Mouse (Mus musculus) erythroid progenitor cell, adult 5-6 weeks (primary cell): ENCODE results near the gene Zc3h12a. TPM values are rescaled to one million over a fixed set of nuclear protein-coding genes. Genes with fewer than 3 reads are reported as not detected.

Source experiments
- ATAC-seq: replicated peaks from 2 replicates; pipeline ENCODE4 v1.8.0; 2016; ENCODE audit warnings: moderate number of reproducible peaks, mild to moderate bottlenecking, moderate TSS enrichment, inconsistent platforms; ENCODE audit not compliant: poor library complexity, low FRiP score, severe bottlenecking
- total RNA-seq, 2 experiments: library from RNA; stranded (forward) in 1 of 2; stranded (reverse) in 1 of 2; fragments of 150-400 nt in 1 of 2; fragments of 186-747, 209-891 nt in 1 of 2; gene quantifications; 2 replicates each; pipeline versions ENCODE4 v1.2.3 to v1.2.4; 2015 to 2017; ENCODE audit warnings: low replicate concordance in 2 of 2

Zc3h12a gene
- total RNA-seq, 2 experiments from 2014 or later: 0.42 to 0.45 TPM

- no peak for ATAC-seq
These were observed 21.8 kb upstream of the Zc3h12a start for GRCm38 (mm10) chr4:125149460-125149859.

- ATAC-seq: no peak
These were observed 20.3 kb upstream of the Zc3h12a start for GRCm38 (mm10) chr4:125147970-125148369.

GRCm38 (mm10) chr4:125145213-125145612 is 17.6 kb upstream of the Zc3h12a start:
- no peak for ATAC-seq

- no peak for ATAC-seq
These were observed 17.0 kb upstream of the Zc3h12a start for GRCm38 (mm10) chr4:125144627-125145026.

GRCm38 (mm10) chr4:125144211-125144610 is 16.6 kb upstream of the Zc3h12a start:
- no peak for ATAC-seq

- ATAC-seq: no peak
These were observed 10.7 kb upstream of the Zc3h12a start for GRCm38 (mm10) chr4:125138321-125138720.

- no peak for ATAC-seq
These were observed 8.8 kb upstream of the Zc3h12a start for GRCm38 (mm10) chr4:125136303-125136888.

- no peak for ATAC-seq
These were observed 7.6 kb upstream of the Zc3h12a start for GRCm38 (mm10) chr4:125135076-125135855.

GRCm38 (mm10) chr4:125134631-125135030 is 7.0 kb upstream of the Zc3h12a start:
- ATAC-seq: no peak

GRCm38 (mm10) chr4:125134192-125134591 is 6.6 kb upstream of the Zc3h12a start:
- ATAC-seq: no peak

- ATAC-seq: no peak
These were observed 4.8 kb upstream of the Zc3h12a start for GRCm38 (mm10) chr4:125132394-125132793.

GRCm38 (mm10) chr4:125131493-125131892 is 3.9 kb upstream of the Zc3h12a start:
- ATAC-seq: no peak

- ATAC-seq: no peak
These were observed 879 bp downstream of the Zc3h12a start for GRCm38 (mm10) chr4:125126761-125127160.

GRCm38 (mm10) chr4:125126186-125126585 is 1.5 kb downstream of the Zc3h12a start:
- no peak for ATAC-seq

GRCm38 (mm10) chr4:125125361-125125921 is 2.2 kb downstream of the Zc3h12a start:
- no peak for ATAC-seq

- no peak for ATAC-seq
These were observed 3.0 kb downstream of the Zc3h12a start for GRCm38 (mm10) chr4:125124424-125125209.

GRCm38 (mm10) chr4:125123279-125123671 is 4.4 kb downstream of the Zc3h12a start:
- ATAC-seq: no peak

- no peak for ATAC-seq
These were observed 5.0 kb downstream of the Zc3h12a start for GRCm38 (mm10) chr4:125122431-125123278.

- no peak for ATAC-seq
These were observed 7.9 kb downstream of the Zc3h12a start for GRCm38 (mm10) chr4:125119721-125120120.
